Mouse (Mus musculus): Measurements from ENCODE around the gene Engase.

Gene Engase

GRCm38 (mm10) chr11:118523496-118524145 is 47.0 kb downstream of the Engase start:
- in situ Hi-C loops (cut with MseI, MboI): no loop called here

GRCm38 (mm10) chr11:118525059-118525458 is 48.4 kb downstream of the Engase start:
- in situ Hi-C loops (cut with MseI, MboI): no loop called here

DNA sequence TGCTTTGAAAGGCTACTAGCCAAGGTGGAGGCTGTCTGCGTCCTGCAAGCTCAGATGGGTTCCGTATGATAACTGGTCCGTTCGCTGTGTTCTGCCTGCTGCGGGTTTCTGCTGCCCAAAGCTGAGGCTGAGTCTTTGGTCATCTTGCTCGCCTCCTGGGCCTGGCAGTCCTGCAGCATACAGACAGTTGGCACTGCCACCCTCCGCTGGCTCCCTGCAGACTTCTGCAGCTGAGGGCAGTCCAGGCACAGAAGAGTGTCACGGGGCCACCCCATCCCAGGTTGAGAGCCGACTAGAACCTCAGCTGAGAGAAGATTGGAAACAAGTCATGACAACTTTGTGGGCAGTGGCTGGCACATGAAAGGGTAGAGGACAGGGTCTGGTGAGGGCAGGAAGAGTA is 52.1 kb downstream of the Engase start:
- in situ Hi-C loops (cut with MseI, MboI): no loop called here

GRCm38 (mm10) chr11:118530313-118530712 is 53.7 kb downstream of the Engase start:
- in situ Hi-C loops (cut with MseI, MboI): no loop called here

DNA sequence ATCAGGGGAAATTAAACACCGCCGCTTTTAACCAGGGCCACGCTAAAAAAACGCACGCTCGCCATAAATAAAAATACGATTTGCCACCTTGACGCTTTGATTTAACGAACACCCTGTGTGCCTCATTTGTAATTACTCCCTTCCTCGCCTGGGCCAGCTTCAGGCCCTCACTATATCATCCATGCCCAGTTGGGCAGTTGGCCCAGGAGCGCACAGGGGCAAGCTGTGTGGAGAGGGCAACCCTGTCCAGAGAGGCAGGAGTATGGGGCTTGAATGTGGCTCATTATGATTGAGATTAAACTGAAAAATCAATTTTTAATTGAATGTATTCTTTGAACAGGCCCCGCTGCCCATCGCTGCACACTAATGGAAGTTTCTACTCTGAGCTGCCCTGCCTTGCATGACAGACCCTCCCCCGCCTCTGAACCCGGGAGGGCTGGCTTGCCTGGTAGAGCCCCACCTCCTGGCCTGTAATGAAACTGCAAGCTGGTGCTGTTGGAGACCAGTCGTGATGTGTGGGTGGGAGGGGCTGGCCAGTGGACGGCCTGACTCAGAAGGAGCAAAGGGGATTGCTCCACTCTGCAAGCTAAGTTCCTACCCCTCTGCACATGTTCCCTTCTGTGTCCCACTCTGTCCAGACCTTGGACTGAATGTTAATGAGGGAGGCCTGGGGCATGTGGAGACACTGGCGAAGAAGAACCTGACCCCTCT is 57.9 kb downstream of the Engase start:
- in situ Hi-C loops (cut with MseI, MboI): no loop called here

- in situ Hi-C loops (cut with MseI, MboI): no loop called here
Observed at GRCm38 (mm10) chr11:118538008-118538407, 61.4 kb downstream of the Engase start.
